Mouse (Mus musculus) MEL (cell line): ENCODE measurements around the gene Samd3. TPM values are rescaled to one million over a fixed set of nuclear protein-coding genes. Genes with fewer than 3 reads are reported as not detected.

Experiments
- DNase-seq: peaks from one replicate; pipeline ENCODE4 v3.0.0; 2011; ENCODE audit warnings: low read depth, low spot score
- H3K27ac ChIP-seq: 2 replicates; pipeline ENCODE4 v1.5.1; 2012; ENCODE audit warnings: low read depth, mild to moderate bottlenecking, control low read depth, low read length, moderate library complexity; ENCODE audit not compliant: control insufficient read depth
- H3K27me3 ChIP-seq, 2 experiments: fragments of 150-350 bp in 1 of 2; sonication (generic) in 1 of 2; 2 replicates each; pipeline ENCODE4 v1.6.1; 2012; ENCODE audit warnings: low read length in 2 of 2, mild to moderate bottlenecking in 2 of 2, improper control_type of control experiment in 1 of 2, moderate library complexity in 1 of 2; ENCODE audit not compliant: insufficient read depth in 2 of 2, control insufficient read depth in 1 of 2
- H3K36me3 ChIP-seq, 2 experiments: 2 replicates each; pipeline ENCODE4 v1.6.1; 2012 to 2014; ENCODE audit warnings: low read length in 2 of 2, improper control_type of control experiment in 1 of 2, inconsistent platforms in 1 of 2, mild to moderate bottlenecking in 1 of 2; ENCODE audit not compliant: insufficient read depth in 2 of 2, control insufficient read depth in 1 of 2
- H3K4me1 ChIP-seq, 2 experiments: fragments of 150-350 bp in 1 of 2; sonication (generic) in 1 of 2; 2 replicates each; pipeline ENCODE4 v1.6.1; 2012; ENCODE audit warnings: low read length in 2 of 2, improper control_type of control experiment in 1 of 2, mild to moderate bottlenecking in 1 of 2; ENCODE audit not compliant: insufficient read depth in 2 of 2, control insufficient read depth in 1 of 2
- H3K4me3 ChIP-seq, 2 experiments: fragments of 150-350 bp in 1 of 2; sonication (generic) in 1 of 2; 2 replicates each; pipeline ENCODE4 v1.5.1; 2012; ENCODE audit warnings: low read depth in 2 of 2, low read length in 2 of 2, mild to moderate bottlenecking in 2 of 2, moderate library complexity in 2 of 2, control low read depth in 1 of 2, improper control_type of control experiment in 1 of 2; ENCODE audit not compliant: control insufficient read depth in 1 of 2, insufficient read depth in 1 of 2
- H3K79me2 ChIP-seq: 2 replicates; pipeline ENCODE4 v1.6.1; 2012; ENCODE audit warnings: mild to moderate bottlenecking, low read length, moderate library complexity; ENCODE audit not compliant: control insufficient read depth, poor library complexity, insufficient read depth
- H3K9ac ChIP-seq: 2 replicates; pipeline ENCODE4 v1.6.1; 2012; ENCODE audit warnings: low read depth, mild to moderate bottlenecking, control low read depth, low read length, moderate library complexity; ENCODE audit not compliant: control insufficient read depth, poor library complexity, severe bottlenecking
- H3K9me3 ChIP-seq: fragments of 150-350 bp; sonication (generic); replicated peaks from 2 replicates; pipeline ENCODE4 v1.6.1; 2012; ENCODE audit warnings: mild to moderate bottlenecking, low read length, improper control_type of control experiment, moderate library complexity; ENCODE audit not compliant: insufficient read depth
- CHD1 ChIP-seq: IDR thresholded peaks from 2 replicates; pipeline ENCODE4 v1.6.1; 2012; ENCODE audit warnings: low read depth, mild to moderate bottlenecking, inconsistent platforms, low read length, improper control_type of control experiment
- CTCF ChIP-seq, 3 experiments: IDR thresholded peaks in 2 of 3; conservative IDR thresholded peaks in 1 of 3; 2 replicates each; pipeline ENCODE4 v1.5.1; 2011 to 2012; ENCODE audit warnings: low read length in 3 of 3, low read depth in 2 of 3, mild to moderate bottlenecking in 2 of 3, improper control_type of control experiment in 1 of 3, inconsistent platforms in 1 of 3, mixed read lengths in 1 of 3, moderate library complexity in 1 of 3; ENCODE audit not compliant: control insufficient read depth in 1 of 3, insufficient read depth in 1 of 3, poor library complexity in 1 of 3, severe bottlenecking in 1 of 3
- E2F4 ChIP-seq: IDR thresholded peaks from 2 replicates; pipeline ENCODE4 v1.6.1; 2011; ENCODE audit warnings: low read depth, low read length, improper control_type of control experiment, borderline replicate concordance
- ELF1 ChIP-seq: IDR thresholded peaks from 2 replicates; pipeline ENCODE4 v1.6.1; 2014; ENCODE audit warnings: low read depth, mild to moderate bottlenecking, inconsistent platforms, low read length, improper control_type of control experiment, moderate library complexity
- EP300 ChIP-seq, 2 experiments: IDR thresholded peaks; 2 replicates each; pipeline ENCODE4 v1.6.1; 2011; ENCODE audit warnings: improper control_type of control experiment in 2 of 2, low read length in 2 of 2, low read depth in 1 of 2, mild to moderate bottlenecking in 1 of 2
- ETS1 ChIP-seq: IDR thresholded peaks from 2 replicates; pipeline ENCODE4 v1.6.1; 2012; ENCODE audit warnings: low read depth, mild to moderate bottlenecking, inconsistent platforms, low read length, improper control_type of control experiment, moderate library complexity
- GABPA ChIP-seq: IDR thresholded peaks from 2 replicates; pipeline ENCODE4 v1.6.1; 2012; ENCODE audit warnings: low read depth, mild to moderate bottlenecking, inconsistent platforms, low read length, improper control_type of control experiment, moderate library complexity
- GATA1 ChIP-seq: IDR thresholded peaks from 2 replicates; pipeline ENCODE4 v1.6.1; 2011; ENCODE audit warnings: low read depth, low read length, improper control_type of control experiment
- JUND ChIP-seq: IDR thresholded peaks from 2 replicates; pipeline ENCODE4 v1.6.1; 2011; ENCODE audit warnings: low read depth, mild to moderate bottlenecking, improper control_type of control experiment, low read length
- KAT2A ChIP-seq: conservative IDR thresholded peaks from 2 replicates; pipeline ENCODE4 v1.6.1; 2012; ENCODE audit warnings: low read depth, low read length, improper control_type of control experiment, inconsistent platforms
- MAFK ChIP-seq: IDR thresholded peaks from 2 replicates; pipeline ENCODE4 v1.6.1; 2011; ENCODE audit warnings: low read depth, mild to moderate bottlenecking, low read length, improper control_type of control experiment, borderline replicate concordance
- MAX ChIP-seq: IDR thresholded peaks from 2 replicates; pipeline ENCODE4 v1.6.1; 2011; ENCODE audit warnings: low read length, improper control_type of control experiment
- MXI1 ChIP-seq: IDR thresholded peaks from 2 replicates; pipeline ENCODE4 v1.6.1; 2011; ENCODE audit warnings: mild to moderate bottlenecking, low read depth, low read length, improper control_type of control experiment
- MYB ChIP-seq: IDR thresholded peaks from 2 replicates; pipeline ENCODE4 v1.6.1; 2011; ENCODE audit warnings: mild to moderate bottlenecking, low read depth, low read length, improper control_type of control experiment
- NRF1 ChIP-seq: IDR thresholded peaks from 2 replicates; pipeline ENCODE4 v1.6.1; 2014; ENCODE audit warnings: low read depth, mild to moderate bottlenecking, inconsistent platforms, low read length, improper control_type of control experiment, moderate library complexity; ENCODE audit not compliant: poor library complexity, insufficient read depth, severe bottlenecking
- POLR2A ChIP-seq, 2 experiments: IDR thresholded peaks; 2 replicates each; pipeline ENCODE4 v1.6.1; 2011 to 2012; ENCODE audit warnings: low read length in 2 of 2, mild to moderate bottlenecking in 2 of 2, control low read depth in 1 of 2, improper control_type of control experiment in 1 of 2, low read depth in 1 of 2, moderate library complexity in 1 of 2; ENCODE audit not compliant: control insufficient read depth in 1 of 2, insufficient read depth in 1 of 2, poor library complexity in 1 of 2
- POLR2AphosphoS2 ChIP-seq: IDR thresholded peaks from 2 replicates; pipeline ENCODE4 v1.6.1; 2011; ENCODE audit warnings: low read length, improper control_type of control experiment
- POLR2AphosphoS5 ChIP-seq: IDR thresholded peaks from 2 replicates; pipeline ENCODE4 v1.6.1; 2012; ENCODE audit warnings: low read depth, borderline replicate concordance, mild to moderate bottlenecking, inconsistent platforms, low read length, moderate library complexity, mixed read lengths
- RAD21 ChIP-seq: IDR thresholded peaks from 2 replicates; pipeline ENCODE4 v1.6.1; 2011; ENCODE audit warnings: mild to moderate bottlenecking, low read depth, low read length, improper control_type of control experiment
- TAL1 ChIP-seq: IDR thresholded peaks from 2 replicates; pipeline ENCODE4 v1.6.1; 2012; ENCODE audit warnings: mild to moderate bottlenecking, inconsistent platforms, low read length, moderate library complexity, mixed read lengths
- TBP ChIP-seq: IDR thresholded peaks from 2 replicates; pipeline ENCODE4 v1.8.0; 2011; ENCODE audit warnings: low read depth, low read length, improper control_type of control experiment
- TCF12 ChIP-seq: IDR thresholded peaks from 2 replicates; pipeline ENCODE4 v1.6.1; 2014; ENCODE audit warnings: low read depth, mild to moderate bottlenecking, inconsistent platforms, low read length, improper control_type of control experiment, moderate library complexity
- UBTF ChIP-seq: IDR thresholded peaks from 2 replicates; pipeline ENCODE4 v1.6.1; 2012; ENCODE audit warnings: low read depth, mild to moderate bottlenecking, inconsistent platforms, low read length, improper control_type of control experiment, moderate library complexity, borderline replicate concordance; ENCODE audit not compliant: insufficient read depth
- USF1 ChIP-seq: IDR thresholded peaks from 2 replicates; pipeline ENCODE4 v1.6.1; 2014; ENCODE audit warnings: low read depth, mild to moderate bottlenecking, inconsistent platforms, low read length, improper control_type of control experiment, moderate library complexity
- ZC3H11A ChIP-seq: IDR thresholded peaks from 2 replicates; pipeline ENCODE4 v1.6.1; 2012; ENCODE audit warnings: low read depth, mild to moderate bottlenecking, inconsistent platforms, low read length, improper control_type of control experiment
- ZKSCAN1 ChIP-seq: IDR thresholded peaks from 2 replicates; pipeline ENCODE4 v1.6.1; 2012; ENCODE audit warnings: low read depth, mild to moderate bottlenecking, inconsistent platforms, low read length, improper control_type of control experiment, moderate library complexity
- ZMIZ1 ChIP-seq: IDR thresholded peaks from 2 replicates; pipeline ENCODE4 v1.6.1; 2012; ENCODE audit warnings: low read depth, mild to moderate bottlenecking, inconsistent platforms, low read length, improper control_type of control experiment, moderate library complexity
- ZNF384 ChIP-seq: IDR thresholded peaks from 2 replicates; pipeline ENCODE4 v1.6.1; 2012; ENCODE audit warnings: low read depth, mild to moderate bottlenecking, inconsistent platforms, low read length, improper control_type of control experiment
- polyA plus RNA-seq, 2 experiments: library from polyadenylated mRNA; stranded (reverse) in 1 of 2; unstranded in 1 of 2; fragments of >175 nt in 1 of 2; fragments of >200 nt in 1 of 2; gene quantifications; 2 replicates each; pipeline versions ENCODE4 v1.2.1 to v1.2.4; 2012; ENCODE audit warnings: low replicate concordance in 2 of 2, low read depth in 1 of 2; ENCODE audit not compliant: insufficient read length in 2 of 2, insufficient read depth in 1 of 2, missing spikeins in 1 of 2
- total RNA-seq: library from RNA; depleted of rRNA; stranded (reverse); fragments of 300-350 nt; gene quantifications from 2 replicates; pipeline ENCODE4 v1.2.3, GENCODE M21; 2012; rRNA removed

Samd3 gene
- total RNA-seq (not detected in 2 replicates), polyA plus RNA-seq (not detected)

GRCm38 (mm10) chr10:26229488-26229887, at the start of gene Samd3:
Samd3 (plus strand) TSS chr10:26229707.
- H3K9ac ChIP-seq = no peak within 1 kb of the TSS
- H3K27ac ChIP-seq = no peak within 1 kb of the TSS
- DNase-seq = no peak
- H3K4me3 ChIP-seq = no peak within 1 kb of the TSS
- H3K79me2 ChIP-seq = no peaks in the 10 kb centered on the region
- no peaks in the 10 kb centered on the region for H3K4me1 ChIP-seq
- no peaks in the 10 kb centered on the region for H3K9me3 ChIP-seq
- TF ChIP-seq ELF1 (no peak), KAT2A (no peak), RAD21 (no peak), POLR2AphosphoS5 (no peak), MAX (no peak), ZNF384 (no peak), NRF1 (no peak), GATA1 (no peak), POLR2A (IDR thresholded peaks at IDR 0.05; ENCODE audit: control insufficient read depth in 1 of 2, insufficient read depth in 1 of 2, low read depth in 1 of 2, low read length in 2 of 2, poor library complexity in 1 of 2) (no peak), TAL1 (no peak), ZKSCAN1 (no peak), ZC3H11A (no peak), TBP (no peak), POLR2AphosphoS2 (no peak), MXI1 (no peak), CHD1 (no peak), CTCF (IDR thresholded peaks at IDR 0.05 in 2 of 3, conservative IDR thresholded peaks at IDR 0.05 in 1 of 3; ENCODE audit: control insufficient read depth in 1 of 3, insufficient read depth in 1 of 3, low read depth in 2 of 3, low read length in 3 of 3, poor library complexity in 1 of 3, severe bottlenecking in 1 of 3) (no peak)
- no peaks in the 10 kb centered on the region for H3K27me3 ChIP-seq
- H3K36me3 ChIP-seq = no peaks in the 10 kb centered on the region

- no peak overlapping the region for H3K4me3 ChIP-seq
- no peaks in the 10 kb centered on the region for H3K27me3 ChIP-seq
- no peaks in the 10 kb centered on the region for H3K79me2 ChIP-seq
- no peak overlapping the region for H3K27ac ChIP-seq
- TF ChIP-seq EP300 (IDR thresholded peaks at IDR 0.05; ENCODE audit: low read depth in 1 of 2, low read length in 2 of 2) = no peak
- TF ChIP-seq UBTF = no peak
- no peak for TF ChIP-seq E2F4
- no peak for TF ChIP-seq GABPA
- TF ChIP-seq MAFK = no peak
- TF ChIP-seq ETS1 = no peak
- no peak for TF ChIP-seq ELF1
- TF ChIP-seq ZMIZ1 = no peak
- TF ChIP-seq JUND = no peak
- TF ChIP-seq POLR2AphosphoS2 = no peak
- TF ChIP-seq GATA1 = no peak
- no peak for TF ChIP-seq USF1
- no peak for TF ChIP-seq TCF12
- TF ChIP-seq TAL1 = no peak
- TF ChIP-seq MYB = no peak
- no peaks in the 10 kb centered on the region for H3K36me3 ChIP-seq
- H3K9me3 ChIP-seq = no peaks in the 10 kb centered on the region
- no peak overlapping the region for H3K9ac ChIP-seq
- H3K4me1 ChIP-seq = no peaks in the 10 kb centered on the region
- no peak for DNase-seq
These were observed 44.2 kb upstream of the Samd3 start for GRCm38 (mm10) chr10:26185289-26185688.
